Mouse (Mus musculus) thymus, adult 2 months (tissue): ENCODE measurements at regions not wholly inside any gene's neighbourhood (a gene's known extent, or its start where the extent isn't known, plus 50 kb on each side); places are given as distances from the start of the nearest gene placed in this dataset.

Source experiments
- DNase-seq: peaks from one replicate; pipeline ENCODE4 v3.0.0; 2021
- H3K27ac ChIP-seq: fragments of 200-500 bp; 2 replicates; pipeline ENCODE4 v1.5.1; 2012; ENCODE audit warnings: low read length, control low read depth; ENCODE audit not compliant: control insufficient read depth, insufficient read depth
- H3K27me3 ChIP-seq: fragments of 200-500 bp; 2 replicates; pipeline ENCODE4 v1.6.1; 2012; ENCODE audit warnings: mild to moderate bottlenecking, low read length, moderate library complexity, mixed read lengths; ENCODE audit not compliant: control insufficient read depth, insufficient read depth
- H3K36me3 ChIP-seq: fragments of 200-500 bp; 2 replicates; pipeline ENCODE4 v1.6.1; 2012; ENCODE audit warnings: mild to moderate bottlenecking, low read length, moderate library complexity; ENCODE audit not compliant: control insufficient read depth, insufficient read depth
- H3K4me1 ChIP-seq: fragments of 200-500 bp; replicated peaks from 2 replicates; pipeline ENCODE4 v1.6.1; 2012; ENCODE audit warnings: low read length; ENCODE audit not compliant: control insufficient read depth, insufficient read depth
- H3K4me3 ChIP-seq: fragments of 200-500 bp; 2 replicates; pipeline ENCODE4 v1.5.1; 2012; ENCODE audit warnings: mild to moderate bottlenecking, low read length, control low read depth, moderate library complexity; ENCODE audit not compliant: control insufficient read depth, insufficient read depth
- CTCF ChIP-seq: fragments of 200-500 bp; IDR thresholded peaks from 2 replicates; pipeline ENCODE4 v1.5.1; 2012; ENCODE audit warnings: mild to moderate bottlenecking, control low read depth, low read length, moderate library complexity, borderline replicate concordance; ENCODE audit not compliant: control insufficient read depth, poor library complexity, insufficient read depth; ENCODE audit errors: extremely low read depth
- POLR2A ChIP-seq: fragments of 200-500 bp; IDR thresholded peaks from 2 replicates; pipeline ENCODE4 v1.6.1; 2012; ENCODE audit warnings: mild to moderate bottlenecking, low read length, control low read depth, moderate library complexity; ENCODE audit not compliant: control insufficient read depth, poor library complexity, insufficient read depth; ENCODE audit errors: extremely low read depth
- WGBS: fragments of 180-500 bp; shearing (Covaris S2); methylation state at CpG from one replicate; pipeline ENCODE4 v1.1.7; 2018; 5-methylcytosine and 5-hydroxymethylcytosine counted together

- Histone ChIP-seq H3K36me3 (no peaks in the 10 kb centered on the region), H3K4me3 (no peak overlapping the region), H3K27me3 (no peaks in the 10 kb centered on the region), H3K27ac (no peak overlapping the region), H3K4me1 (no peaks in the 10 kb centered on the region)
- DNase-seq, result no peak
- TF ChIP-seq POLR2A (no peak), CTCF (no peak)
These were observed 77.1 kb upstream of the Pdc start for GRCm38 (mm10) chr1:150242108-150242507.

DNA sequence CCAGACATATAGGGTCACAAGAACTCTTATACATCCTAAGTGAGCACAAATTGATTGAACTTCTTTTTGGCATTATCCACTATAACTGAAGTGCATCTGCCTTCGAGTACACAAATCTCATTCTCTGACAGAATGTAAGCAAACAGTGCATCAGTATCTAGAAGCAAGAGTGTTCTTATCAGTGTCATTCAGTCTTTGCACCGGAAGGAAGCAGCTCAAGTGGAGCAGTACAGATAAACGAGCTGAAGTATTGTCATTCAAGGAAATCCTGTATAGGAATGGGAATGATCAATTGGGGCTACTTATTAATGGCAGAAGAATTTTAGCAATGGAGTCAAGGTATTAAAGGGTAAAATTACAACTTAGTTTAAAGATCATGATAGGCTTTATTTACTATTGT, 74.3 kb upstream of the Pdc start:
- no peak for TF ChIP-seq CTCF
- no peaks in the 10 kb centered on the region for H3K36me3 ChIP-seq
- no peak overlapping the region for H3K27ac ChIP-seq
- WGBS, result 25% methylated on average over 3 of the region's 3 CpGs
- no peaks in the 10 kb centered on the region for H3K4me1 ChIP-seq
- no peak for DNase-seq
- H3K27me3 ChIP-seq, result no peaks in the 10 kb centered on the region
- no peak overlapping the region for H3K4me3 ChIP-seq

DNA sequence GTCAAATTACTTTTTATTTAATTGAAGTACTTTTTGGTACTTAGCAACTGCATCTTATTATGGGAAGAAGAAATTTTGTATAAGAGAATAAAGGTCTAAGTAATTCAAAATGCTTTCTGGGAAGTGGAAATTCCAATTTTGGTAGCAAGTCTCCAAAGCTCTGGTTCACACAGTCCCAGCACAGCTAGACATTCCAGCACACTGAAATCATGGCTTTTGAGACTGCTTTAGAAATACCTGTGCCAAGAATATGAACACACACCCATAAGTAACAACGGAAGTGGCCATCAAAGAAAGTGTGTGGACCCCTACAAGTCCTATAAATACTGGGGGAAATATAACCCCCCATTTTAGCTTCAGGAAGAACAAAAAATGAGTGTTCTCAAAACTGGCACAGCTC, 67.8 kb upstream of the Pdc start:
- Histone ChIP-seq H3K27ac (no peak overlapping the region), H3K36me3 (no peaks in the 10 kb centered on the region), H3K4me3 (no peak overlapping the region), H3K27me3 (no peaks in the 10 kb centered on the region), H3K4me1 (no peaks in the 10 kb centered on the region)
- 97% methylated on average over 1 of the region's 1 CpGs for WGBS
- TF ChIP-seq POLR2A (no peak), CTCF (no peak)
- no peak for DNase-seq

- H3K36me3 ChIP-seq, result no peaks in the 10 kb centered on the region
- H3K27me3 ChIP-seq, result no peaks in the 10 kb centered on the region
- no peak for DNase-seq
- H3K4me3 ChIP-seq, result no peak overlapping the region
- no peaks in the 10 kb centered on the region for H3K4me1 ChIP-seq
- TF ChIP-seq POLR2A (no peak), CTCF (no peak)
- H3K27ac ChIP-seq, result no peak overlapping the region
- WGBS, result 46% methylated on average over 3 of the region's 3 CpGs
These were observed 67.3 kb upstream of the Pdc start for GRCm38 (mm10) chr1:150251876-150252275.

GRCm38 (mm10) chr1:150257596-150257995, 61.6 kb upstream of the Pdc start:
- TF ChIP-seq CTCF, result no peak
- TF ChIP-seq POLR2A, result no peak
- H3K36me3 ChIP-seq, result no peaks in the 10 kb centered on the region
- no peaks in the 10 kb centered on the region for H3K4me1 ChIP-seq
- H3K27ac ChIP-seq, result no peak overlapping the region
- DNase-seq, result no peak
- 71% methylated on average over 4 of the region's 4 CpGs for WGBS
- H3K4me3 ChIP-seq, result no peak overlapping the region
- no peaks in the 10 kb centered on the region for H3K27me3 ChIP-seq

DNA sequence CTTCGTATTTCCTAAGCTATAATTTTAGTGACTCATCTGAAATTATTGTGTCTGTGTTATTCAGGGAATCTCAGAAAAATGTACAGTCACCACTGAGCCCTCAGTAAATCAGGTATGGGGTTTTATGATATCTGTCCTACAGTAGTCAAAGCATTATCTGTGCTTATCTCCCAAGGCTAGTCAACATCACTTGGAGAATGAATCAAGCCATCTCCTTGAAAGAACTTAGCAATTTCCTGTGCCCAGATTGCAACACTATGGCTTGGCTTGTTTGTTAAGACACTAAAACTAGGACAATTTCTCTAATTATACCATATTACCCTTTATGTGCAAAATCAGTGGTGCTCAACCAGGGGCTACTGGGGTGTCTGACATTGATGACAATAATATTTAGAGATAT, 58.9 kb upstream of the Pdc start:
- TF ChIP-seq POLR2A (no peak), CTCF (no peak)

GRCm38 (mm10) chr1:150266502-150266901, 52.7 kb upstream of the Pdc start:
- DNase-seq, result no peak
- H3K4me3 ChIP-seq, result no peak overlapping the region
- no peaks in the 10 kb centered on the region for H3K36me3 ChIP-seq
- no peaks in the 10 kb centered on the region for H3K4me1 ChIP-seq
- no peaks in the 10 kb centered on the region for H3K27me3 ChIP-seq
- no peak overlapping the region for H3K27ac ChIP-seq
- TF ChIP-seq POLR2A, result no peak
- TF ChIP-seq CTCF, result no peak
- 37% methylated on average over 3 of the region's 3 CpGs for WGBS

More for the DNA sequence above, 58.9 kb upstream of the Pdc start:
- no peaks in the 10 kb centered on the region for H3K27me3 ChIP-seq
- 89% methylated on average over 1 of the region's 1 CpGs for WGBS
- no peak overlapping the region for H3K4me3 ChIP-seq
- no peak for DNase-seq
- no peaks in the 10 kb centered on the region for H3K4me1 ChIP-seq
- H3K36me3 ChIP-seq, result no peaks in the 10 kb centered on the region
- H3K27ac ChIP-seq, result no peak overlapping the region

GRCm38 (mm10) chr1:150267003-150267402, 52.2 kb upstream of the Pdc start:
- H3K4me3 ChIP-seq, result no peak overlapping the region
- H3K36me3 ChIP-seq, result no peaks in the 10 kb centered on the region
- TF ChIP-seq POLR2A, result no peak
- no peak for TF ChIP-seq CTCF
- H3K4me1 ChIP-seq, result no peaks in the 10 kb centered on the region
- no peak overlapping the region for H3K27ac ChIP-seq
- no peak for DNase-seq
- 85% methylated on average over 3 of the region's 3 CpGs for WGBS
- H3K27me3 ChIP-seq, result no peaks in the 10 kb centered on the region
